In the genomic region with DNA sequence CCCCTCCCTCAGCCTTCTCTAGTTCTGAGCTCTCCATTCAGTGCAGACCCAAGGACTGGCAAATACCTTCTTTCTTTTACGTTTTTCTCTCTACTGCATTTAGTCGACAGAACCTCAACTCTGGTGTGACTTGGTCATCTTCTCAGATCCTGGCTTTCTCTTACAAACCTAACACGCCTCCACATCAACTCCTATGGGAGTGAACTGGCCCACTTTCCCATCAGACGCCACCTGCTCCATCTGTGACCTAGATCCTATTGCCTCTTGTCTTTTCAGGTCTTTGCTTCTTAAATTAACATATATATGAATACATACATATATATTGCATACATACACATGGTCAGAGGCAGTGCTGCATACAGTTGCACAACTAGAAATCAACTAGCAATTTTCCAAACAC, we compare ENCODE assay signal across 27 mouse cellular contexts. TPM values are rescaled to one million over a fixed set of nuclear protein-coding genes. Genes with fewer than 3 reads are reported as not detected.
A peak's percentile ranks its signal among the peaks of the same experiment; 100 is the strongest.
DNase-seq lines count a peak whose midpoint lies in the region; ATAC-seq lines count a peak whose summit lies in the region.
"Had no signal": no experiment of that assay in that cellular context is flagged by ENCODE, and none has a peak within 500 bp of the region (broad histone marks: within the 10 kb centered on the region; RNA-seq: fewer than 3 reads in every experiment).

No protein-coding gene starts in this region.

- 74% methylated on average over 4 of the region's 4 CpGs for WGBS in midbrain, embryonic 11.5 days
- 66% methylated on average over 4 of the region's 4 CpGs for WGBS in midbrain, embryonic 15.5 days

- H3K9me3 ChIP-seq in midbrain, embryonic 11.5 days (ENCODE audit: control insufficient read depth, low read length), result no peaks in the 10 kb centered on the region
- no peaks in the 10 kb centered on the region for H3K9me3 ChIP-seq in midbrain, embryonic 15.5 days
- H3K9me3 ChIP-seq: embryonic facial prominence, embryonic 12.5 days; embryonic facial prominence, embryonic 15.5 days; forebrain, embryonic 12.5 days; forebrain, embryonic 15.5 days; heart, embryonic 10.5 days; heart, embryonic 13.5 days had no signal

- H3K4me3 ChIP-seq in midbrain, embryonic 11.5 days (ENCODE audit: low read depth, low read length), result no peak overlapping the region
- H3K4me3 ChIP-seq in midbrain, embryonic 15.5 days, result no peak overlapping the region
- H3K4me3 ChIP-seq: embryonic facial prominence, embryonic 12.5 days; embryonic facial prominence, embryonic 15.5 days; erythroblast, embryonic 14.5 days; forebrain, embryonic 12.5 days; forebrain, embryonic 15.5 days; heart, adult 2 months; heart, embryonic 10.5 days; heart, embryonic 13.5 days had no signal

- H3K4me2 ChIP-seq in midbrain, embryonic 11.5 days, result no peak overlapping the region
- no peak overlapping the region for H3K4me2 ChIP-seq in midbrain, embryonic 15.5 days
- H3K4me2 ChIP-seq: embryonic facial prominence, embryonic 12.5 days; embryonic facial prominence, embryonic 15.5 days; forebrain, embryonic 12.5 days; forebrain, embryonic 15.5 days; heart, embryonic 13.5 days; hindbrain, embryonic 14.5 days had no signal

- H3K27me3 ChIP-seq in midbrain, embryonic 11.5 days (ENCODE audit: control insufficient read depth, insufficient read depth, low read length), result no peaks in the 10 kb centered on the region
- no peaks in the 10 kb centered on the region for H3K27me3 ChIP-seq in midbrain, embryonic 15.5 days (replicated peaks)
- H3K27me3 ChIP-seq: embryonic facial prominence, embryonic 12.5 days; embryonic facial prominence, embryonic 15.5 days; forebrain, embryonic 12.5 days; forebrain, embryonic 15.5 days; heart, embryonic 13.5 days had no signal

- no peaks in the 10 kb centered on the region for H3K36me3 ChIP-seq in midbrain, embryonic 11.5 days (ENCODE audit: control insufficient read depth, insufficient read depth, low read length)
- H3K36me3 ChIP-seq in midbrain, embryonic 15.5 days (replicated peaks), result no peaks in the 10 kb centered on the region
- H3K36me3 ChIP-seq: embryonic facial prominence, embryonic 12.5 days; embryonic facial prominence, embryonic 15.5 days; forebrain, embryonic 12.5 days; forebrain, embryonic 15.5 days; heart, embryonic 10.5 days; heart, embryonic 13.5 days had no signal

- DNase-seq in frontal cortex, adult 2 months (ENCODE audit: extremely low spot score in 1 of 2, low spot score in 1 of 2), result peak; percentile 13 to 48
- no peak for DNase-seq in frontal cortex, postnatal 14 days (ENCODE audit: low spot score in 2 of 2)
- peak; percentile 17 for DNase-seq in midbrain, embryonic 11.5 days (ENCODE audit: low spot score, missing footprints)
- peak; percentile 31 for DNase-seq in retina, embryonic 14.5 days (ENCODE audit: low spot score)
- DNase-seq: adrenal gland, adult 2 months; adrenal gland, postnatal 14 days; cerebellum, adult 11-12 months; cerebellum, adult 9-10 months; cerebellum, postnatal 14 days; gastrocnemius, postnatal 36 days; heart, adult 2 months; heart, postnatal 14 days; heart, postnatal 4 days had no signal

- H3K27ac ChIP-seq in midbrain, embryonic 11.5 days (ENCODE audit: low read depth, low read length), result no peak overlapping the region
- no peak overlapping the region for H3K27ac ChIP-seq in midbrain, embryonic 15.5 days
- H3K27ac ChIP-seq: embryonic facial prominence, embryonic 12.5 days; embryonic facial prominence, embryonic 15.5 days; forebrain, embryonic 12.5 days; forebrain, embryonic 15.5 days; heart, adult 2 months; heart, embryonic 10.5 days; heart, embryonic 13.5 days; hindbrain, embryonic 14.5 days; hindbrain, postnatal 0 days had no signal

- no peaks in the 10 kb centered on the region for H3K4me1 ChIP-seq in midbrain, embryonic 11.5 days (ENCODE audit: control insufficient read depth, insufficient read depth, low read length)
- no peaks in the 10 kb centered on the region for H3K4me1 ChIP-seq in midbrain, embryonic 15.5 days
- H3K4me1 ChIP-seq: embryonic facial prominence, embryonic 12.5 days; embryonic facial prominence, embryonic 15.5 days; forebrain, embryonic 12.5 days; forebrain, embryonic 15.5 days; heart, embryonic 10.5 days; heart, embryonic 13.5 days had no signal

- no peak overlapping the region for H3K9ac ChIP-seq in midbrain, embryonic 11.5 days (ENCODE audit: low read length)
- H3K9ac ChIP-seq in midbrain, embryonic 15.5 days, result no peak overlapping the region
- H3K9ac ChIP-seq: embryonic facial prominence, embryonic 12.5 days; embryonic facial prominence, embryonic 15.5 days; forebrain, embryonic 12.5 days; forebrain, embryonic 15.5 days; heart, embryonic 13.5 days; hindbrain, embryonic 14.5 days had no signal

- ATAC-seq in midbrain, embryonic 11.5 days (ENCODE audit: low FRiP score), result no peak
- no peak for ATAC-seq in midbrain, embryonic 15.5 days (replicated peaks)
- ATAC-seq in erythroblast, adult 5-6 weeks (replicated peaks; ENCODE audit: low FRiP score, poor library complexity, severe bottlenecking), result no peak
- ATAC-seq: CD4-positive, CD25-positive, alpha-beta regulatory T cell, adult 4 months; forebrain, embryonic 15.5 days; hindbrain, postnatal 0 days; inflammation-experienced regulatory T-cells, adult 6 months; intestine, embryonic 16.5 days had no signal

RNA-seq across cellular contexts. Expression of gene Tipin, which starts 7.6 kb away (rescaled TPM):
- 40.5 and 42.0 TPM in 2 replicates for polyA plus RNA-seq in frontal cortex, adult 2 months (2012; rRNA removed)
- polyA plus RNA-seq in midbrain, embryonic 11.5 days (2014; fragmentation: Nextera tagmentation; extraction: Ambion mirVana), result 286 TPM in 2 replicates
- polyA plus RNA-seq in midbrain, embryonic 15.5 days (2015; fragmentation: Nextera tagmentation; extraction: Ambion mirVana), result 57.0 and 67.9 TPM in 2 replicates
- 49.3 and 88.6 TPM in 2 replicates for total RNA-seq in erythroblast, adult 5-6 weeks (2015; ENCODE audit: low replicate concordance)
- 63.4 and 92.1 TPM in 2 replicates for total RNA-seq in erythroblast, adult 5-6 weeks (2017; ENCODE audit: low replicate concordance)

RNA-seq across cellular contexts. Expression of gene Map2k1, which starts 20.3 kb away (rescaled TPM):
- 261 and 265 TPM in 2 replicates for polyA plus RNA-seq in frontal cortex, adult 2 months (2012; rRNA removed)
- 78.2 and 78.8 TPM in 2 replicates for polyA plus RNA-seq in midbrain, embryonic 11.5 days (2014; fragmentation: Nextera tagmentation; extraction: Ambion mirVana)
- 56.9 and 60.1 TPM in 2 replicates for polyA plus RNA-seq in midbrain, embryonic 15.5 days (2015; fragmentation: Nextera tagmentation; extraction: Ambion mirVana)
- total RNA-seq in erythroblast, adult 5-6 weeks (2015; ENCODE audit: low replicate concordance), result 12.5 and 15.7 TPM in 2 replicates
- total RNA-seq in erythroblast, adult 5-6 weeks (2017; ENCODE audit: low replicate concordance), result 9.9 and 18.9 TPM in 2 replicates

RNA-seq across cellular contexts. Expression of gene Uchl4, which starts 38.8 kb away (rescaled TPM):
- 0.22 and 0.29 TPM in 2 replicates for polyA plus RNA-seq in frontal cortex, adult 2 months (2012; rRNA removed)
- polyA plus RNA-seq in midbrain, embryonic 11.5 days (2014; fragmentation: Nextera tagmentation; extraction: Ambion mirVana), result 1.8 and 2.6 TPM in 2 replicates
- 2.6 and 2.7 TPM in 2 replicates for polyA plus RNA-seq in midbrain, embryonic 15.5 days (2015; fragmentation: Nextera tagmentation; extraction: Ambion mirVana)
- total RNA-seq in erythroblast, adult 5-6 weeks (2015; ENCODE audit: low replicate concordance), result not detected in 2 replicates
- 0.26 TPM in 1 of 2 replicates, not detected in the other for total RNA-seq in erythroblast, adult 5-6 weeks (2017; ENCODE audit: low replicate concordance)
- total RNA-seq: hindbrain, postnatal 0 days had no signal
- polyA plus RNA-seq: adrenal gland, adult 2 months; erythroblast, embryonic 14.5 days had no signal

Comparison
In these comparisons a context has a peak if more than half of its experiments do, and no peak if none do; other contexts are left out.
1. DNase-seq: peak in frontal cortex, adult 2 months (2 of 2), midbrain, embryonic 11.5 days (single experiment) and retina, embryonic 14.5 days (single experiment); none in frontal cortex, postnatal 14 days (0 of 2).